Mouse (Mus musculus): ENCODE results near the gene Tcf19. TPM values are rescaled to one million over a fixed set of nuclear protein-coding genes. Genes with fewer than 3 reads are reported as not detected.
"Not testable (repeated sequence)": the region's sequence is repeated elsewhere in the genome, so short reads cannot be mapped to it uniquely, and the experiment has no call there.

Gene Tcf19
- total RNA-seq, 2 experiments from 2014 or later, result 3.1 to 3.5 TPM

DNA sequence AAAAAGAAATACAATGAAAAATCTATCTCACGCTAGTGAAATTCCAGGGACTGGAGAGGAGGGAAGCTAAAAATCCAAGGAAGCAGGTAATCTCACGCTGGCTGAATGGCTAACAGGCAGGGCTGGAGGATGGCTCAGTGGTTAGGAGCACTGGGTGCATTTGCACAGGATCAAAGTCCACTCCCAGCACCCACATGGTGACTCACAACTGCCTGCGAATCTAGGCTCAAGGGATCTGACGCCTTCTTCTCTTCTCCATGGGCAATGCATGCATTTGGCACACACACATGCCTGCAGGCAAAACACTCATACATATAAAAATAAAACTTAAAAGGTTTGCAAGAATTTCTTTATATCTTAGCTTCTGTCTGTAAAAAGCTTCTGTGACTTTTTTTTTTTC, 20.8 kb upstream of the Tcf19 start:
- intact Hi-C loops (cut with DNase I), result no loop called here
- no peak for DNase-seq (ENCODE audit: low spot score)

DNA sequence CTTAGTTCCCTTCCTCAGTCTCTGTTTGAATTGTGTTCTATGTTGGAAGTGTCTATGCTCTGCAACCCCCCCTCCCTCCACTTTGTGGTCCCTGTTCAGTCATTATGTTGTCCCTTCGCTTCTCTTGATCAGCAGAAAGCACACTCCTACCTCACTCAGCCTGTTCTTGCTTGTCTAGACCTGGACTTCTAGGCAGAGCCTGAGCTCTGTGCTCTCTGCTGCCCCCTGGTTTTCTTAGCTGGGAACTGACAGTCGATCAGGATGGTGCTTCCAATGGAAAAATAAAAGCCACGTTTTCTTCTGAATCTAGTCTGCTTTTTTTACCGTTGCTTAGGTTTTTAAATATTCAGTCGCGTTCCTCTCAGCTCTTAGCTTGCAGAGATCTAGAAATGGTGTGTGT, 17.7 kb upstream of the Tcf19 start:
- intact Hi-C loops (cut with DNase I), result loop anchor here (1.0 kb wide), 1 partner anchor 50 kb away; no protein-coding TSS in a partner anchor
- DNase-seq (ENCODE audit: low spot score), result no peak

DNA sequence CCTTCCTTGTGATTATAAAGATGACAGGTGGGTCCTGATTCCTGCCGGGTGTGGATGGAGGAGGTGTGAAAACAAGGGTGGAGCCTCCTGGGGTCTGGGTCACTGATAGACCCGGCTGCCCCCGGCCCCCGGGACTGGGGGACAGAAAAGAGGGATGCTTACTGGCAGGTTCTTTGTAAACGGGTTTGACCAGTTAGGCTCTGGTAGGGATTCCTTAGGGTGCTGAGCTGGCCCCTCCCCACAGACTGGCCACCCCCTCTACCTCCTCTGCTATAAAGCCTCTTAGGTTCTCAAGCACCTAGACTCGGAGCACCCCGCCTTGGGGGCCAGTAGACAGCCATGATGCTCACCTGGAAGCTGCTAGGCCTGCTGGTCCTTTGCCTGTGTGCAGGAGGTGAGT, 16.3 kb upstream of the Tcf19 start, which contains the start of gene Psors1c2:
Gene Psors1c2 (plus strand): TSS at position 301 of the 400 bp plus-strand sequence.
- DNase-seq (ENCODE audit: low spot score), result no peak
- intact Hi-C loops (cut with DNase I), result no loop called here

DNA sequence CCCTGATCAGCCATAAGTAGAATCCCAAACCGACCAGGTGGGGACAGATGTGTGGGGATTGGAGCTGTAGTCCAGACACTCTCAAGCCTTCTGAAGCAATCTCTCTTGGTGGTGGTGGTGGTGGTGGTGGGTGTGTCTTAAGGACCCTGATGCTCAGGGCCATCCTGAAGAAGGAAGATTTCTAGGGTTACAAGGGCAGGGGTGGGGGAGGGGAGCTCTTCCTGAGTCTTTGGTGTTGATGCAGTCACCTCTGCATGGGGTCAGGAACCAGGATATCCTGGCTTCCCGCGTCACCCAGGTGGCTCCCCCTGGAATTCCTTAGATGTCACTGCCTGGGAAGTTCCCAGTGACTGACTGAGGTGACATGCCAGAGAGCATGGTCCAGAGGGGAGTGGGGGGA, 15.7 kb upstream of the Tcf19 start:
- no peak for DNase-seq (ENCODE audit: low spot score)
- intact Hi-C loops (cut with DNase I), result no loop called here

DNA sequence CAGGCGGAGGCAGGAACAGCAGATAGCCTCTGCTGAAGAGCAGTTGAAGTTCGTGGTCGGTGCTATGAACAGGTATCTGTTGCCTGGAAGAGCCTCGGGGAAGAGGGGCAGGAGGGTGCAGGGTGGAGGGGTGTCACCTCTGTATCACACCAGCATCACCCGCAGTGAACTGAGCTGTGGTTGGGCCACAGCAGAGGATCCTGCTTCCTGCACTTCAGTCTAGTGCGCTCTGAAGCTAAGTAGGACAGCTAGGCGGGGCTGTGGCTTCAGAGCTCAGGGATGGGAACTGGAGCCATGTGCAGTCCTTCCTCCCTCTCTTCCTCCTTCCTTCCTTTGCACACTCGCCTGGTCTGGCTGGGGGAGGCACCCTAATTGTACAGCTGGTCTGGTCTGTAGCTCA, 10.0 kb upstream of the Tcf19 start:
- DNase-seq (ENCODE audit: low spot score), result no peak
- intact Hi-C loops (cut with DNase I), result no loop called here

DNA sequence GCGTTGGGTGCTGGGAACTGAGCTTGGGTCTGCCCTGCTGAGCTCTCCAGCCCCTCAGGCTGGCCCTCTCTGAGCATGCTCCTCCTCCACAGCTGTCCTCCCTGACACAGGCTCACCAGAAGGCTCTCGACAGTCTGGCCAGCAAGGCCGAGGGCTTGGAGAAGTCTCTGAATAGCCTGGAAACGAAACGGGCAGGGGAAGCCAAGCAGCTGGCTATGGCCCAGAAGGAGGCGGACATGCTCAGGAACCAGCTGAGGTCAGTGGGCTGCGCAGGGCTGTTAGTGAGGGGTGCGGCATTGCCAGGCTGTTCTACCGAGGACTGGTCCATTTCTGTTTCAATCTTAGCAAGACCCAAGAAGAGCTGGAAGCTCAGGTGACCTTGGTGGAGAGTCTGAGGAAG, 7.7 kb upstream of the Tcf19 start:
- no peak for DNase-seq (ENCODE audit: low spot score)
- intact Hi-C loops (cut with DNase I), result no loop called here

DNA sequence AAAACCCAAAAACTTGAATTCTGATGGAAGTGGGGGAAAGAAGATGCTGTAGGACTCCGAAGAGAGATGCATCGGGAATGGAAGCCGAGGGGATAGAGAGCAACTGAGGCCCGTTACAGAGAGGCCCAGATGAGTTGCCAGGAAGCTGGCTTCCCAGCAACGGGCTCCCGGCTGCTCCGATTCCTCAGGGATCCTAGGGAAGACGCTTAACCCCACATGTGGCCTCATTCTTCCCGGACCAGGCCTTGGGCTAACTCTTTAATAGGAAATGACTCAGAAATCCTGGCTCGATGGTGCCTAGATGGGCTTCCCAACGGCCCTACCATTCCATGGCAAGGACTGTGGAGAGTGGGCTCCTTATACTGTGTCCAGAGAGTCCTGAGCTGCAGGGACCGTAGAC, 902 bp upstream of the Tcf19 start:
- DNase-seq (ENCODE audit: low spot score), result no peak
- intact Hi-C loops (cut with DNase I), result no loop called here

DNA sequence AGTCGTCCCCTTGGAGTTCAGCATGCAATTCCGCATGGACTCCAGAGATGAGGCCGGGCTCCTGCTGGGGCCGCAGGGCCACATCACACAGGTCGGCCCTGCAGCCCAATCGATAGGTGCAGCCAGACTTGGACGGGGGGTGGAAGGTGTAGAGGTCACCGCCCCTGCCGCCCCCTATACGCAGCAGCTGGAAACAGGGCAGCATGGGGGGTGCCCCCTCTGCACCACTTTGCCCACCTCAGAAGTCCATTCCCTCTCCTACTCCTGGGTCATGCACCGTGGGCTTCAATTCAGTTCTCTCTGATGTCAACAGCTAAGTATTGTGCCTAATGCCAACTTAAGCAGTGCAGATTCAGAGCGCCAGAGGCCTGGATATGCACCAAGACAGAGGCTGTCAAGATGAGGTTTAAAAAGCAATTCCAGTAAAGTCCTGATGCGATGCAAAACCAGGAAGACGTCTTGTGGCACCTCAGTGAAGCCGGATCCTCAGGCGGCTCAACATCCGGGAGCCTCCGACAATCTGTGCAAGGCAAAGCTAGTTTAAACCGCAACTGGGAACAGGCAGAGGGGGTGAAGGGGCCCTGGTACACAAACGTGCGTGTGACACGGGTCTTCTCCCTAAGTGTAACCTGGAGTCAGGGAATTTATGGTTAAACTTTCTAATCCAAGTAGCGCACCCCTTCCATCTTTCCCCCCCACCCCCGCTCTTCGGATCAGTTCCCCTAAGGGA, 548 bp downstream of the Tcf19 start:
- intact Hi-C loops (cut with DNase I), result loop anchor here (2.0 kb wide), 1 partner anchor 31 kb away; no protein-coding TSS in a partner anchor
- DNase-seq (ENCODE audit: low spot score), result no peak

DNA sequence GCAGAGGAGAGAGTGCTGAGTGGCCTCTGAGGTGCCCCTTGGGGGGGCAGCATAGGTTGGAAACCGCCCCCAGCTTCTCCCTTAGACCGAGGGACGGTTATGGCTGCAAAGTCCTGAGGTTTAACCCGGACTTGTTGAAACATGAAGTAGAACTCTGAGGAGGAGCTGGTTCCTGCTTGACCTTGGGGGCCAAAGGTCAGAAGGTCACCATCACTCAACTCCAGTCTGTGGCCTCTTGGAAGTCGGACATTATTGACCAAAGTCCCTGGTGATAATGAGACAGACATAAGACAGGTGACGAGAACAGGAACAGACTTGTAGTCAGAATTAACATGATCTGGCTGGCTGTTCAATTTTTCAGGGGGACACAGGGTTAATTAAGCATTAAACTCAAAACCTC, 1.9 kb downstream of the Tcf19 start:
- intact Hi-C loops (cut with DNase I), result loop anchor here (2.0 kb wide), 1 partner anchor 30 kb away; no protein-coding TSS in a partner anchor
- no peak for DNase-seq (ENCODE audit: low spot score)

DNA sequence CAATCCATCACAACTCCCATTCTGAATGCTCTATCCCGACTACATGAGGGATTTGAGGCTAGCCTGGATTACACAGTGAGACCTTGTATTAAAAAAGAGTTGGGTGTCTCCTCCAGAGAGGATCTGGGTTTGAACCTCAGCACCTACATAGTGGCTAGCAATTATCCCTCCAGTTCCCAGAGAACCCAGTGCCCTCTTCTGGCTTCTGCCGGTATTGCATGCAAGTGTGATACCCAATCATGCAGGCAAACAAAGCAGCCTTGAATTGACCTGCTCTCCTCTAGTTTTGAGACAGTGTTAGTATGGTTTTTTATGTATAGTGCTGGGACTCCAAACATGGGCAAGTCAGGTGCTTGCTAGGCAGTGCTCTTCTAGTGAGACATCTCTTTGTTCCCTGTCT, 2.7 kb downstream of the Tcf19 start:
- no peak for DNase-seq (ENCODE audit: low spot score)
- intact Hi-C loops (cut with DNase I), result loop anchor here (2.0 kb wide), 1 partner anchor 29 kb away; no protein-coding TSS in a partner anchor

DNA sequence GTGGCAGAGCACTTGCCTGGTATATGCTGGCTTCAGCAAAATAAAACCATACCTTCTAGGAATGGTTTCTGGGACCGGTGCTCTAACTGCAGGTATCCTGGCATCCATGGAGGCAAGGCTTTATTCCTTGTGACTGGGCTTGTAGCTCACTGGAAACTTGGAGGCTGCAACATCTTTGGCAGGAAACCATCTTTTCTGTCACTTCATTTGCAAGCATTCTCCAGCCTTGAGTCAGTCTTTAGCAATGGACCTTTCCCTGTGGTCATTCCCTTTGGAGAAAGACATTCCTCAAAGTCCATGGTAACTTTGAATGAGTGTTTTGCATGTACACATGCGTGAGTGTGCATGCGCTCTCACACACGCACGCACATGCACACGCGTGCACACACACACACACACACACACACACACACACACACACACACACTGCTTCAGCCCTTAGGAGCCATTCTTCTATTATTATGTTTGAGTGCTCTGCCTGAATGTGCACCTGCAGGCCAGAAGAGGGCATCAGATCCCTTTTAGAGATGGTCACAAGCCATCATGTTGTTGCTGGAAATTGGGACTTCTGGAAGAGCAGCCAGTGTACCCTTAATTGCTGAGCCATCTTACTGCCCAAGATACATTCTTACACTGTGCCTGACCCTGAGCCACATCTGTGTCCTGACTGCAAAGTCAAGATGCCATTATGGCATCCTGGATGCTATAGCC, 3.6 kb downstream of the Tcf19 start:
- intact Hi-C loops (cut with DNase I), result no loop called here
- DNase-seq (ENCODE audit: low spot score), result no peak

DNA sequence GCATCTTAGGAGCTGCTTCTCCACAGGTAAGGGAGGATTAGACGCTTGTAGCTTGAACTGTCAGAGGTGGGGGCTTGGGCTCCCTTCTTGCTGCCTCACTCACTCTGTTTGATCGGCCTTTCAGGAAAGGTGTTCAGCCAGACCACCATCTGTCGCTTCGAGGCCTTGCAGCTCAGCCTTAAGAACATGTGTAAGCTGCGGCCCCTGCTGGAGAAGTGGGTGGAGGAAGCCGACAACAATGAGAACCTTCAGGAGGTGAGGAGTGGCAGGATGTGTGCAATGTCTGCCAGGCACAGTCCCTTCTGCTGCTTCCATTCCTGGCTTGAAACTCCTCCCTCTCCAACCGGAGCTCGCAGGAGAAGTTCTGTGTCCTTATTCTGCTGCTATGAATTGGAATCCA, 7.3 kb downstream of the Tcf19 start:
- intact Hi-C loops (cut with DNase I), result no loop called here
- DNase-seq (ENCODE audit: low spot score), result no peak

DNA sequence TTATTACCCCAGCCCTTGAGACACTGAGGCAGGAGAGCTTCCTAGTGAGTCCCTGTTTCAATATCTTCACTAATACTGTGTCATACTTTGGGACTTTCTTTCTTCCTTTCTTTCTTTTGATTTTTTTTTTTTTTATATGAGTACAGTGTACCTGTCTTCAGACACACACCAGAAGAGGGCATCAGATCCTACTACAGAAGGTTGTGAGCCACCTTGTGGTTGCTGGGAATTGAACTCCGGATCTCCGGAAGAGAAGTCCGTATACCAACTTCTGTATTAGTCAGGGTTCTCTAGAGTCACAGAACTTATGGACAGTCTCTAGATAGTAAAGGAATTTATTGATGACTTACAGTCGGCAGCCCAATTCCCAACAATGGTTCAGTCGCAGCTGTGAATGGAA, 8.3 kb downstream of the Tcf19 start:
- intact Hi-C loops (cut with DNase I); DNase-seq (ENCODE audit: low spot score): not testable (repeated sequence)

DNA sequence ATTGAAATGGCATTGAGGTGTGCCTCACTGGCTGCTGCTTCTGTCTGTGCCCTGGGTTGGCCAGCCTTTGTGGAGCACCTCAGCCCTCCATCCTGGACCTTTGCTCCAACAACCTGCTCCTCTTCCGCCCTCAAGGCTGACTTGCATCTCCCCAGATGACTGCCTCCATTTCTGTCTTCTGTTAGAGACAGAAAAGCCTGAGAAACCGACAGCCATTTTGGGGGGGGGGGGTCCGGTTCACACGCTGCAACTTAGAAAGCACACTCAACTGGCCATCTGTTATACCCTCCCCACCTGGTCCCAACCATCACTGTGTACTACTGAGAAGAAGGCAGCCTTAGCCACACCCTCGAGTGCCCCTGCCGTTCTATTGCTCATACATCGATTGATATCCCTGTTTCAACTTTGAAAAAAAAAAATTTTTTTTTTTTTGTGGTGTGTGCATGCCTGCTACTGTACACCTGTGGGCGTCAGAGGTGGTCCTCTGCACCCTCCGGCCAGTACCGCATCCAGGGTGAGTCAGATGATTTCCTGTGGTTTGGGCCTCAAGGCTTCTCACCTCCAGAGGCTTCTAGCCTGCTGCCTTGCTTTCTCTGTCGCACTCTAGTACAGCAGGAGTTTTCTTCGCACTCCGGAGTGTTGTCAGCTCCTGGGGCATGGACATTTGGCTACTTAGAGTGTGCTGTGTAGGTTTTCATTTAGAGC, 8.9 kb downstream of the Tcf19 start:
- no peak for DNase-seq (ENCODE audit: low spot score)
- intact Hi-C loops (cut with DNase I), result no loop called here

DNA sequence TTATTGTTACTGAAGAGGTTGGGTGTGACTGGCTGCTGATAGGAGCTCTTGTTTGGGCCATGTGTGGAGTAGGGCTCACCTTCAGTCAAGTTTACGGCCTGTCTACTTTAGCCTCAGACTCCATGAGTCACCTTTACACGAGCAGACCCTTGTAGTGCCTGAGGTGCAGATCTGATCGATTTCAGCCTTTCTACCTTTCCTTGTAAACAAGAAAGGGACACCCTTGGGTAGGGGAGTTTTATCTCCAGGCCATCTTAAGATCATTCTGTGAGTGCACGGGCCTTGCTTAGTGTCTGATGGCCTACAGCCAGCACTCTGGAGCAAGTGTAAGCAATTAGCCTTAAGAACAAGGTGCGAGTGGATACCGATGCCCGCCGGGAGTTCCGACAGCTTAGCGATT, 9.7 kb downstream of the Tcf19 start:
- DNase-seq (ENCODE audit: low spot score), result no peak
- intact Hi-C loops (cut with DNase I), result no loop called here

DNA sequence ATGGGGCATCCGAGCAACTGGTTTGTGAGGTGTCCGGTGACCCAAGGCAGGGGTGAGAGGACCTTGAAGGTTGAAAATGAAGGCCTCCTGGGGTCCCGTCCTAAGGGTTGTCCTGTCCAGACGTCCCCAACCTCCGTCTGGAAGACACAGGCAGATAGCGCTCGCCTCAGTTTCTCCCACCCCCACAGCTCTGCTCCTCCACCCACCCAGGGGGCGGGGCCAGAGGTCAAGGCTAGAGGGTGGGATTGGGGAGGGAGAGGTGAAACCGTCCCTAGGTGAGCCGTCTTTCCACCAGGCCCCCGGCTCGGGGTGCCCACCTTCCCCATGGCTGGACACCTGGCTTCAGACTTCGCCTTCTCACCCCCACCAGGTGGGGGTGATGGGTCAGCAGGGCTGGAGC, 10.8 kb downstream of the Tcf19 start, which contains the start of gene Pou5f1:
Gene Pou5f1 (plus strand): TSS at position 243 of the 400 bp plus-strand sequence.
- intact Hi-C loops (cut with DNase I), result no loop called here
- DNase-seq (ENCODE audit: low spot score), result no peak

DNA sequence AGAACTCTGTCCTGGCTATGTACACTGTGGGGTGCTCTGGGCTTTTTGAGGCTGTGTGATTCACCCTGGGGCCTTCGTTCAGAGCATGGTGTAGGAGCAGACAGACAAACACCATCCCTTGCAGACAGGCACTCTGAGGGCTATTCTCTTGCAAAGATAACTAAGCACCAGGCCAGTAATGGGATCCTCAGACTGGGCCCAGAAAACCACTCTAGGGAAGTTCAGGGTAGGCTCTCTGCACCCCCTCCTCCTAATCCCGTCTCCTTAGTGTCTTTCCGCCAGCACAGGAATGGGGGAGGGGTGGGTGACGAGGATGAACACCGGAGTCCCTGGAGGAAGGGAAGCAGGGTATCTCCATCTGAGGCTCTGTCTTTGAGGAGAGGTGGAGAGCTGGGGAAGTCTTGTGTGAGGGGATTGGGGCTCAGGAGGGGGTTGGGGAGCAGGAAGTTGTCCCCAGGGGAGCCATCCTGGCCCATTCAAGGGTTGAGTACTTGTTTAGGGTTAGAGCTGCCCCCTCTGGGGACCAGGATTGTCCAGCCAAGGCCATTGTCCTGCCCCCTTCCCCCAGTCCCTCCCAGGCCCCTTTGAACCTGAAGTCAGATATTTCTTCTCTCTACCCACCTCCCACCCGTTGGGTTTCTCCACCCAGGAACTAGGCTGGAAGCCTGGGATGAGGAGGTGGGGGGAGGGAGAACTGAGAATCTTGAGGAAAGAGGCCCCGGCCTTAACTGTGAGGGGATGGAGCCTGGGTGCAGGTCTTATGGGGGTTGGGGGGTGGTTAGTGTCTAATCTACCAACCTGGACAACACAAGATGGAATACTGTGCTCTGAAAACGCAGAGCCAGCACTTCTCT, 11.8 kb downstream of the Tcf19 start:
- no peak for DNase-seq (ENCODE audit: low spot score)
- intact Hi-C loops (cut with DNase I), result no loop called here

DNA sequence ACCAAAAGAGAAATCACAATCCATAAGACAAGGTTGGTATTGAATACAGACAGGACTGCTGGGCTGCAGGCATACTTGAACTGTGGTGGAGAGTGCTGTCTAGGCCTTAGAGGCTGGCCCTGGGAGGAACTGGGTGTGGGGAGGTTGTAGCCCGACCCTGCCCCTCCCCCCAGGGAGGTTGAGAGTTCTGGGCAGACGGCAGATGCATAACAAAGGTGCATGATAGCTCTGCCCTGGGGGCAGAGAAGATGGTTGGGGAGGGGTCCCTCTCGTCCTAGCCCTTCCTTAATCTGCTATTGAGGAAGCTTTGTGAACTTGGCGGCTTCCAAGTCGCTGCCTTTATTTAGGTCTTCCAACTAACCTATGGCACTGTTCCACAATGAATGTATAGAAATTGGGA, 12.8 kb downstream of the Tcf19 start:
- intact Hi-C loops (cut with DNase I), result no loop called here
- no peak for DNase-seq (ENCODE audit: low spot score)

DNA sequence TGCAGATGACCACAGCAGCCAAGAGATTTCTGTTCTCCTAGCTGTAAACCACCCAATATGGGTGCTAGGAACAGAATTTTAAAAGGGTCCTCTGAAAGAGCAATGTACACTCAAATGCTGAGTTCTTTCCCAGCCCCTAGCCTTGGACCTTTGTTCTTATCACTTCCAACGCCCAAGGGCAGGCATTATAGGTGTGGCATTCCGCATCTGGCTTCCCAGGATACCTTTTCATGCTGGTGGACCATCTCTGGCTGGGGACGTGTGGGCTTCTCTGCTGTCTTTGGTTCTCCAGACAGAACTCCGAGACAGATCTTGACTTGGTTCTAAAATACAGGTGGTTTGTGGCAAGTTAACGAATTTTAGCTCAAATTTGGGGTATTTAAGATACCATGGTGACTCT, 13.9 kb downstream of the Tcf19 start:
- intact Hi-C loops (cut with DNase I), result no loop called here
- no peak for DNase-seq (ENCODE audit: low spot score)

DNA sequence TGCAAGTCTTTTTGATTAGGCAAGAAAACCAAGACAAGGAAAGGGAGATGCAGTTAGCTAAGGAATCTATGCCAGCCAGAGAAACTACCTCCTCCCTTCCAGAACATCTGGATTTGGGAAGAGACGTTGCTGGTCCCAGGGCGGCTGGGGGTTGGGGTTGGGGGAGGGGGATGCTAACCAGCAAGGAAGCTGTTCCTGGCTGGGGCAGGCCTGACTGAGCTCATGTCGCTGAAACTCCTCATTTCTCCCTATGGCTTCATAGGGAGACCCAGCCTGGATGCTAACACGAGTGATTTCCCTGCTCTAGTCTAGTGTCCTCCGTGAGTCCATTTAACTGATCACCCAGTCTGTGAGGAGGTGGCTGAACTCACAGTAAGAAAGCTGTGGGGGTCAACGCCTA, 14.4 kb downstream of the Tcf19 start:
- no peak for DNase-seq (ENCODE audit: low spot score)
- intact Hi-C loops (cut with DNase I), result no loop called here
